Mouse (Mus musculus) cortical plate, adult 2 months (tissue): Measurements from ENCODE around the gene Card10.

Experiments used
- CTCF ChIP-seq: fragments of 200-500 bp; IDR thresholded peaks from 2 replicates; pipeline ENCODE4 v1.5.1; 2011; ENCODE audit warnings: mild to moderate bottlenecking, control low read depth, low read length; ENCODE audit not compliant: insufficient read depth; ENCODE audit errors: extremely low read depth
- POLR2A ChIP-seq: fragments of 200-500 bp; IDR thresholded peaks from 2 replicates; pipeline ENCODE4 v1.6.1; 2011; ENCODE audit warnings: mild to moderate bottlenecking, low read length, control low read depth; ENCODE audit not compliant: insufficient read depth; ENCODE audit errors: extremely low read depth

- no peak for TF ChIP-seq POLR2A
- TF ChIP-seq CTCF: no peak
These were observed 41.0 kb upstream of the Card10 start for GRCm38 (mm10) chr15:78843581-78844469.
